Mouse (Mus musculus) heart, adult 2 months (tissue): Measurements from ENCODE around the gene Epdr1. TPM values are rescaled to one million over a fixed set of nuclear protein-coding genes. Genes with fewer than 3 reads are reported as not detected.

ENCODE experiments used
- DNase-seq, 2 experiments: peaks; one replicate each; pipeline ENCODE4 v3.0.0; 2021
- H3K27ac ChIP-seq: fragments of 200-600 bp; 2 replicates; pipeline ENCODE4 v1.8.1; 2022
- H3K27me3 ChIP-seq: fragments of 200-500 bp; 2 replicates; pipeline ENCODE4 v1.6.1; 2012; ENCODE audit warnings: mild to moderate bottlenecking, low read length, inconsistent platforms, mixed read lengths; ENCODE audit not compliant: control insufficient read depth, insufficient read depth
- H3K36me3 ChIP-seq: fragments of 200-500 bp; 2 replicates; pipeline ENCODE4 v1.6.1; 2012; ENCODE audit warnings: low read length, inconsistent platforms; ENCODE audit not compliant: control insufficient read depth, insufficient read depth
- H3K4me1 ChIP-seq: fragments of 200-500 bp; 2 replicates; pipeline ENCODE4 v1.6.1; 2011; ENCODE audit warnings: low read length; ENCODE audit not compliant: control insufficient read depth, insufficient read depth
- H3K4me3 ChIP-seq: fragments of 200-600 bp; 2 replicates; pipeline ENCODE4 v1.8.1; 2022
- H3K79me2 ChIP-seq: fragments of 200-500 bp; replicated peaks from 2 replicates; pipeline ENCODE4 v1.6.1; 2012; ENCODE audit warnings: mild to moderate bottlenecking, inconsistent platforms, low read length, moderate library complexity, mixed read lengths; ENCODE audit not compliant: control insufficient read depth, insufficient read depth
- H3K9ac ChIP-seq: fragments of 200-500 bp; 2 replicates; pipeline ENCODE4 v1.6.1; 2012; ENCODE audit warnings: low read depth, mild to moderate bottlenecking, control low read depth, inconsistent platforms, low read length, mixed read lengths
- CTCF ChIP-seq: fragments of 200-600 bp; IDR thresholded peaks from 2 replicates; pipeline ENCODE4 v1.8.1; 2022; ENCODE audit warnings: antibody characterized with exemption, mild to moderate bottlenecking, moderate library complexity
- EP300 ChIP-seq: fragments of 200-500 bp; IDR thresholded peaks from 2 replicates; pipeline ENCODE4 v1.6.1; 2011; ENCODE audit warnings: low read depth, low read length, control low read depth; ENCODE audit not compliant: insufficient read depth
- POLR2A ChIP-seq: fragments of 200-500 bp; IDR thresholded peaks from 2 replicates; pipeline ENCODE4 v1.6.1; 2011; ENCODE audit warnings: mild to moderate bottlenecking, low read depth, low read length, control low read depth; ENCODE audit not compliant: insufficient read depth
- WGBS: fragments of 180-500 bp; shearing (Covaris S2); methylation state at CpG from one replicate; pipeline ENCODE4 v1.1.7; 2018; 5-methylcytosine and 5-hydroxymethylcytosine counted together
- intact Hi-C: fragments of 180-260 bp; cut with DNase I; formaldehyde crosslinking; loops from one replicate; pipeline ENCODE4 v1.15.1; 2025
- polyA plus RNA-seq: library from polyadenylated mRNA; depleted of rRNA; stranded (reverse); fragments of >200 nt; gene quantifications from 2 replicates; pipeline ENCODE4 v1.2.3, GENCODE M21; 2012
- total RNA-seq, 2 experiments: library from RNA; stranded (reverse); gene quantifications; 2 replicates each; pipeline ENCODE4 v1.2.3; 2021

Epdr1 gene
- total and polyA plus RNA-seq, 3 experiments, result 14.1 to 23.3 (median 20.4) TPM

DNA sequence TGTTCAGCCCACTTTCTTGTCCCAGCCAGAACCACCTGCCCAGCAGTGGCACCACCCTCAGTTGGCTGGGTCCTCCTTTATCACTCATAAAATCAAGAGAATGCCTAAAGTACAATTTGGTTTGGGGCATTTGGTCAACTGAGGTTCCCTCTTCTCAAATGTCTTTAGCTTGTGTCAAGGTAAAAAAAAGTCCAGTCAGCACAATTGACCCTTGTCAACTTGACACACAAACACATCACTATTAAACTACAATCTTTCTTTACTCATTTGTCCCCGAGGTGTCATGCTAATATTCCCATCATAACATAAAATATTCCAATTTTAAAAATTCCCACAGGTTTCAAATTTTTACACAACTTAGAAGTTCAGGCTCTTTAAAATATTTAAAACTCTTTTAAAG is 5.4 kb downstream of the Epdr1 start:
- no peak for DNase-seq
- H3K36me3 ChIP-seq, result no peaks in the 10 kb centered on the region
- peaks cover 1% of the 10 kb centered on the region; the same call in 1 of the 2 replicates for H3K4me1 ChIP-seq
- WGBS, result 80% methylated on average over 1 of the region's 1 CpGs
- no peak overlapping the region for H3K4me3 ChIP-seq
- no peaks in the 10 kb centered on the region for H3K79me2 ChIP-seq
- no peak overlapping the region for H3K27ac ChIP-seq
- peaks cover 3% of the 10 kb centered on the region; the same call in 1 of the 2 replicates for H3K27me3 ChIP-seq
- H3K9ac ChIP-seq, result no peak overlapping the region
- TF ChIP-seq POLR2A (no peak), EP300 (no peak), CTCF (no peak)
- intact Hi-C loops, result no loop called here

DNA sequence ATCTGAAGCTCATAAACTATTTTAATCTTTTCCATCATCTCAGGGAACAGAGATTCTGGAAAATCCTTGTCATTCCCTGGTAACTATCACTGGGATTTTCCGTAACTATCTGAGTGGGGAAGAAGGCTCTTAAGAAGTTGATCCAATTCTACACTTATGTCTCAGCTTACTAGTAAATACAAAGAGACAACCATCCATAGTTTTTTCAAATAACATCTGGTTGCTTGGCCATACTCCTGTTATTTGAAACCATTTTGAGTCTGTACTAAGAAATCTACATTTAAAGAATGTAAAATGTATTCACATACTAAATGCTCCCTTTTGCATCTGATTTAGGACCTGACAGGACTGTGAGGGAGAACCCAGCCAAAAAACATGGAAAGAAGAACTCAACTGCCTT is 6.3 kb downstream of the Epdr1 start:
- TF ChIP-seq CTCF (no peak), EP300 (no peak), POLR2A (no peak)
- intact Hi-C loops, result no loop called here
- Histone ChIP-seq H3K27ac (no peak overlapping the region), H3K36me3 (no peaks in the 10 kb centered on the region), H3K9ac (no peak overlapping the region), H3K4me3 (no peak overlapping the region), H3K4me1 (peaks cover 1% of the 10 kb centered on the region; the same call in 1 of the 2 replicates), H3K27me3 (no peaks in the 10 kb centered on the region), H3K79me2 (no peaks in the 10 kb centered on the region)
- no peak for DNase-seq
- WGBS, result 86% methylated on average over 1 of the region's 1 CpGs

DNA sequence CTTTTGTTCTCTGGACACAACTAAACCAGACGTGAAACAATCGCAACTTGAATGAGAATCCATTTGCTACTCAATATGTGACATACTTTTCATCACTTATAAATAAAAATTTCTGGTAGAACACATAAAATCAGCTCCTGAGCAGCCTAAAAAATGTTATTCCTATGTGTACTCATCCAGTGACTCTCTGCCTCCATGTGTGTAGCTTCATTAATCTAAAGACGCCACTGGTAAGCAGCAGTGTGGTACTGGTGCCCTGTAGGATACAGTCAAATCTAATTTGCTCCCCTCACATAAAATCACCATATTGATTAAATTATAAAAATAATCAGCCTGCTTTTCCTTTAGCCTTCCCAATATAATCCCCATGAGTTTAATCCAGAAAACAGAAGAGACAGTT is 6.8 kb downstream of the Epdr1 start:
- no peaks in the 10 kb centered on the region for H3K4me1 ChIP-seq
- 86% methylated on average over 3 of the region's 3 CpGs for WGBS
- no peaks in the 10 kb centered on the region for H3K27me3 ChIP-seq
- no peak overlapping the region for H3K9ac ChIP-seq
- TF ChIP-seq POLR2A (no peak), CTCF (no peak), EP300 (no peak)
- no peak overlapping the region for H3K4me3 ChIP-seq
- H3K79me2 ChIP-seq, result no peaks in the 10 kb centered on the region
- DNase-seq, result no peak
- intact Hi-C loops, result no loop called here
- H3K36me3 ChIP-seq, result no peaks in the 10 kb centered on the region
- H3K27ac ChIP-seq, result no peak overlapping the region

DNA sequence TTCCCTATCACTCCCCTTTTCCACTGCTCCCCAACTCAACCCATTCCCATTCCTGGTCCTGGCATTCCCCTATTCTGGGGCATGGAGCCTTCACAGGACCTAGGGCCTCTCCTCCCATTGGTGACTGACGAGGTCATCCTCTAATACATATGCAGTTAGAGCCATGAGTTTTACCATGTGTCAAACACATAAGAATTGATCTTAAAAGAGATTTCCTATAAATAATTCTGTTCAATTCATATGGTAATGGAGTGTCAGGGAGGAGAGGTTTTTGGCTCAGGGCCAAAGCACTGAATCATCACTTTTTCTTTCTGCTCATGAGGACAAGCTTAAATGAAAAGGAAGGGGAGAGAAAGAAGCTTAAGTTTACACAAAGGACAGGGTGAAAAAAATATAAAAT is 7.4 kb downstream of the Epdr1 start:
- Histone ChIP-seq H3K79me2 (no peaks in the 10 kb centered on the region), H3K27ac (no peak overlapping the region), H3K4me1 (no peaks in the 10 kb centered on the region), H3K9ac (no peak overlapping the region), H3K4me3 (no peak overlapping the region), H3K27me3 (no peaks in the 10 kb centered on the region), H3K36me3 (no peaks in the 10 kb centered on the region)
- intact Hi-C loops, result no loop called here
- DNase-seq, result no peak
- TF ChIP-seq POLR2A, result no peak
- TF ChIP-seq EP300, result no peak
- 83% methylated on average over 1 of the region's 1 CpGs for WGBS

DNA sequence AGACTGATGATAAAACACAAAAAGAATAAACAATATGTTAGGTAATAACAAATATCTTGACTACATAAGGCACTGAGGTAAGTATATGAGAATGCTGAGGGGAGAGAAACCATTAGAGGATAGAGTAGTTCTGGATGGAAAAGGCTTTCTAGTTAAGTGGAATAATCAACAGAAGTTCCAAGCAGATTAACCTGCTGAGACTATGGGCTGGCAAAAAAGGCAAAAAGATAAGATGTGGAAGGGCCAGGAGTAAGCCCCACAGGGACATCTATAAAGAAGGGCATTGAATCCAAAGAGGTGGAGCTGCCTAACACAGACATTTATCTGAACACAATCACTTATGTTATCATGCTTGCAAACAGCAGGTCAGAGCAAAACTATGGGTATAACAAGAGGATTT is 11.6 kb downstream of the Epdr1 start:
- no peak overlapping the region for H3K9ac ChIP-seq
- no peak for DNase-seq
- no peaks in the 10 kb centered on the region for H3K79me2 ChIP-seq
- intact Hi-C loops, result no loop called here
- H3K27ac ChIP-seq, result no peak overlapping the region
- no peaks in the 10 kb centered on the region for H3K27me3 ChIP-seq
- H3K4me1 ChIP-seq, result no peaks in the 10 kb centered on the region
- H3K36me3 ChIP-seq, result no peaks in the 10 kb centered on the region
- no peak for TF ChIP-seq EP300
- no peak for TF ChIP-seq CTCF
- no peak for TF ChIP-seq POLR2A
- no peak overlapping the region for H3K4me3 ChIP-seq

DNA sequence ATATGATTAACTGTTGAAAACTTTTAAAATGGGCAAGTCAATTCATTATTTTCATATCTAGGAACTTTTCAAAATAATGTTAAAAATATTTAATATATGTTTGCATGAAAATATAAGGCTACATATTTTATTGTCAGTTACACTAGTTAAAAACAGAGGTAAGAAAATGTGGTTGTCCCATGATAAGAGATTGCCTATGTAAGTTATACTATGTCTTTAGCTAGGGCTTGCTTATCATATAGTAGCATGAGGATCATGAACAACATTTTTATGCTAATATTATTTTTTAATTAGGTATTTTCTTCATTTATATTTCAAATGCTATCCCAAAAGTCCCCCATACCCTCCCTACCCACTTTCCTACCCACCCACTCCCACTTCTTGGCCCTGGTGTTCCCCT is 14.8 kb downstream of the Epdr1 start:
- Histone ChIP-seq H3K27ac (no peak overlapping the region), H3K4me3 (no peak overlapping the region), H3K27me3 (no peaks in the 10 kb centered on the region), H3K79me2 (no peaks in the 10 kb centered on the region), H3K36me3 (no peaks in the 10 kb centered on the region), H3K4me1 (no peaks in the 10 kb centered on the region), H3K9ac (no peak overlapping the region)
- DNase-seq, result no peak
- no peak for TF ChIP-seq EP300
- no peak for TF ChIP-seq POLR2A
- no peak for TF ChIP-seq CTCF
- intact Hi-C loops, result no loop called here
